Mouse (Mus musculus): ENCODE measurements at regions not wholly inside any gene's neighbourhood (a gene's known extent, or its start where the extent isn't known, plus 50 kb on each side); places are given as distances from the start of the nearest gene placed in this dataset.

DNA sequence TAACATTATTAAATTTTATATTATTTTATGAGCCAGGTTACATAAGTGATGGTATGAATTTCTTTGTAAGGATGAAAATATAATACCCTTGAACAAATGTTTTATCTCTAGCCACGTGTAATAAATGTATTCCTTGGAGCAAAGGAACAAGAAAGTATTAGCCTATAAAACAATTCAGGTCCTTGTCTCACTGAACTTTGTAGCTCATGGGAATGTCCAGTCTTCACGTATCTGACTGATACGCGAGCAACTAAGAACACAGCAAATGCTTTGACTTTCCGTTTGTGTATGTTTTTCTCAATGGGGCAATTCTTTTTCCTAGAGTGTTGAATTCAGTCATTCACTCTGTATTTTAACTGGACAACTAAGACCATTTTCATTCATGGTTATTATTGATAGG lies 216.9 kb upstream of the Mettl25 start:
- no peak for DNase-seq (ENCODE audit: low read depth, low spot score)

DNA sequence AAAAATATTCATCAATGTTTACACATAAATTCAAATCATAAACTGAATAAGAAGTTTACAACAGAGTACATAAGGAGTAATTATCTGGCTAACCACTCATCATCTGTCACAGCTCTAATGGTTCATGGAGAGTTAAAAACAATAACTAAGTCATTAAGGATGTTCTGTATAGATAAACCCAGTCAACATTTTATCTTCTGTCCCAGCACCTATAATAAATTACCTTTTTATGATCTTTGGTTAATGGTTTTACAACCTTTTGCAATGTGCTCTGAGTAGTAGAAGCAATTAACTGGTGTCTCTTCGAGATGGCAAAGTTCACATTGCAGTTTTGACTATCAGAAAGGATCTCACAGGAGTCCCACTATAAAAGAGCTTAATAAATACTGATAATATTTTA lies 197.3 kb upstream of the Mettl25 start:
- DNase-seq (ENCODE audit: low read depth, low spot score), result no peak

DNA sequence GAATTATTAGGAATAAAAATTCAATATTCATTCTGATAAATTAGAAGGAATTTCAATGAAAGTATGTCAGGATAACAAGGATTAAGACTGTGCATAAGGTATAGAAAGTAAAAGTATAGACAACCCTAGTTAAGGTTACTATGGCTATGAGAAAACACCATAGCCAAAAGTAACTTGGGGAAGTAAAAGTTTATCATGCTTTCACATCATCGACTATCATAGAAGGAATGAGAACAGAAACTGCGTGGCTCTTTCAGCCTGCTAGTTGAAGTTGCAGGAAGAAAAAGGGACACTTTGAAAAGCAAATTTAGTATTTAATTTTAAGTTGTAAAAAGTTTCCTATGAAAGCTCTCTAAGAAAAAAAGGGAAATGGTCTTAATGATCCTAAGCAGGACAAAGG lies 196.9 kb upstream of the Mettl25 start:
- no peak for DNase-seq (ENCODE audit: low read depth, low spot score)

DNA sequence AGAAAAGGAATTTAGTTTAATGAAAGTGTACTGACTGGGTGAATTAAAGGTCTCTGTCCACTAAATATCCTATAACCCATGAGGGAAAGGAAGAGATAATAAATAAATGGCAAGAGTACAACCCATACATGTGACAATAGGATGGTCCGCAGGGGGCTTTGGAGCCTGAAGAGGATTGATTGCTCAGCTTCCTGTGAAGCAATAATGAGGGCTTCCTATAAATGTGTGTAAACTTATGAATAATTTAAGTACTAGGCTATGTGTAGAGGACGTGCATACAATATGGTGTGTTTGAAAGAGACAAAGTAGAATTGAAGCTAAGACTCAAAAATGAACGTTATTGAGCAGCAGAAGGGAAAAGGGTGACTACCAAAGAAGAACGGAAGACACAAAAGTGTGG lies 192.2 kb upstream of the Mettl25 start:
- DNase-seq (ENCODE audit: low read depth, low spot score), result no peak

DNA sequence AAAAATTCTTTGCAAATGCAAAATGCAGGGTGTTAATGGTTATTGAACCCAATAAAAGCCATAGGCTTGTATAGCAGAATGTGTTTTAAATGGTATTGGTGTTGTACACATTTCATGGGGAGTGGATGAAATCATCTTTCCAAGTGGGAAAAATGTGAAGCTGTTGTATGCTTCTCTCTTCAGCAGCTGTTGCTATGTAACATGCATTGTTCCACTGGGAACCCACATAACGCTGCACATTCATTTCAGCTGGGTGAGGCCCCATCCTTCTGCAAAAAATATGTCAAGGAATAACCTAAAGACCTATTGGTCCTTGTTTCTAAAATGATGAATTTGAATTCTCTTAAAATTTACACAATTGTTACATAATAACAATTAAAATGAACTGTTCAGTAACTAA lies 183.5 kb upstream of the Mettl25 start:
- DNase-seq (ENCODE audit: low read depth, low spot score), result no peak

- no peak for DNase-seq (ENCODE audit: low read depth, low spot score)
Observed at GRCm38 (mm10) chr10:106023639-106024215, 182.5 kb upstream of the Mettl25 start.

- DNase-seq (ENCODE audit: low read depth, low spot score), result no peak
Observed at GRCm38 (mm10) chr10:106015965-106016364, 174.8 kb upstream of the Mettl25 start.

DNA sequence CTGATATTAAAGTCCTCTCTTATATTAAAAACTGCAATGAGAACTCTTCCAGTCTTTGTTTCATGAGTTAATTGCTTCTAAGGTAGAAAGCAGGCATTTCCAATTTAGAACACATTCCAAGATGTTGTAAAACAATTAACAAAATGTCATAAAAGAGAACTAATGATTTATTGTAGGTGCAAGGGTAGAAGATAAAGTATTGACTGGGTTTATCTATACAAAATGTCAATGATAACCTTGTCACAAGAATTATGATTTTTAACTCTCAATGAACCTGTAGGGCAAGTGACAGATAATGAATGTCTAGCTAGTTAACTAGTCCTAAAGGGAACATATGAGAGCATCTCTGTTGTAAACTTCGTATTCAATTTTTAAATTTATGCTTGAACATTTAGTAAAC lies 174.3 kb upstream of the Mettl25 start:
- no peak for DNase-seq (ENCODE audit: low read depth, low spot score)

GRCm38 (mm10) chr10:106010131-106010530 lies 169.0 kb upstream of the Mettl25 start:
- peak; percentile 68 for DNase-seq (ENCODE audit: low read depth, low spot score)

DNA sequence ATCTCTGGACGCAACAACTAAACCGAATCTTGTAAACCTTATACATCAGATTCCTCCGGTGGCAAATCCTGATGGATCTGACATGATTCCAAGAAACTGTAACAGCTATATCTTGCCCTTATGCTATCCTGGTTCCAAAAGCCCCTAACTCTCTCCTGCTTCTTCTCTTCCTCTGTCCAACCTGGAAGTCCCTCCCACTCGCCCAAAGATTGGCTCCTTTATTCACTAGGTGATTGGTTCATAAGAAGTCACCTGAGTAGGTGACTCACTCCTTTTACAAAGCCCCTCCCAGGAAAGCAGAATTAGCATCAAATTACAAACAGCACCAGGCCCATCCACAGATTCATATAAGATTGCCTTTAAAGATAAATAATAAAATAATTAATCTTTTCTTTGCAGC lies 166.2 kb upstream of the Mettl25 start:
- peak; percentile 13 for DNase-seq (ENCODE audit: low read depth, low spot score)

GRCm38 (mm10) chr10:106006861-106007260 lies 165.7 kb upstream of the Mettl25 start:
- peak; percentile 31 for DNase-seq (ENCODE audit: low read depth, low spot score)

- no peak for DNase-seq (ENCODE audit: low read depth, low spot score)
Observed at GRCm38 (mm10) chr10:106006061-106006460, 164.9 kb upstream of the Mettl25 start.

- DNase-seq (ENCODE audit: low read depth, low spot score), result no peak
Observed at GRCm38 (mm10) chr10:105957468-105957867, 116.3 kb upstream of the Mettl25 start.

DNA sequence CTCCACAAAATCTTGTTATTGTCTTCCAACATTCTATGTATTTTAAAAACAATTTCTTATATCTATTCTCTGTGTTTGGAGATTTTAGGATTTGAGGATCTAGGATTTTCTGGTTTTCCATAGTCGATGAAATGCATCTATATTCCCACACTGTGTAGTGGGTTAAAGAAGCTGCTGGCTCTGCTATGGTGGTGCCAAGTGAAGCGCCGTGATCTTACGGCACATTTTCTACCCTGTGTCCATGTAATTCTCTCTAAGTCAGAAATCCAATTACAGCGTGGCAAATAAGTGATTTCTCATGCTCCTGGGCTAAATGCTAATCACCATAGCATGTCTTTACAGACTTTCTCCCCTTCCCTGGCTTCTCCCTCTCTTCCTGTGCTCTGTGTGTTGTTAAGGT lies 92.1 kb upstream of the Mettl25 start:
- DNase-seq (ENCODE audit: low read depth, low spot score), result no peak

DNA sequence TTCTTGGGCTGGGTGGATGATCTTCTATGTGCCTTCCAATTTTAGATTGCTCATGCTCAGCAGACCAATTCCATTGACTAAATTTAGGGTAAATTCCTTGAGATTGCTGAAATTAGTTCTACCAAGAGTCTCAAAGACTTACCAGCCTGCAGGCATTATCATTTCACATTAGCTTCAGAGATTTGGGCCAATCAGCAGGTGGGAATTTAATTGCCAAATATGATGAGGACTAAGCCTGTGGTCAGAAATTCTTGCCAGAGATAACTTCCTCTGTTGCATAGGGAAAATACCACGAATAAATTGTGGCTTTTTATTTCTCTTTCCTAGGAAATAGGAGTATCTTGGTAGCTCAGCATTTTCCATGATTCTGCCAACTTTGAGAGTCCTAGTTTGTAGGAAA lies 91.6 kb upstream of the Mettl25 start:
- no peak for DNase-seq (ENCODE audit: low read depth, low spot score)

DNA sequence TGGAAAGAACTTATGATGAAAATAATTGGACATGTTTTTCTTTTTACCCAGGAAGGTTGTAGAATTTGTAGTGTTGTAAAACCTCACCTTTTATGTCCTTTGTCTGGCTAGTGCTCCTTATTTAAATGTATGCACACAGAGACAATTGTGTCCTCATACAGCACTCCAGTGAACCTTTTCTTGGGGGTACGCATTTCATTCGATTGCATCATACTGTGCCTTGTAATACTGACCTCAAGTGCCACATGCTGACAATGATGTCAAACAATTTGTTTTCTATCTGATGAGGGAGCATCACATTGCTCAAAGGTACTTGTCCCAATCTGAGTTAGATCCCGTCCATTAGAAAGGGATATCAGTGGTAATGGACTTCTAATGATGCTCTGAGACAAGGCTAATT lies 86.4 kb upstream of the Mettl25 start:
- no peak for DNase-seq (ENCODE audit: low read depth, low spot score)

GRCm38 (mm10) chr10:105926912-105927238 lies 85.7 kb upstream of the Mettl25 start:
- peak; percentile 35 for DNase-seq (ENCODE audit: low read depth, low spot score)

DNA sequence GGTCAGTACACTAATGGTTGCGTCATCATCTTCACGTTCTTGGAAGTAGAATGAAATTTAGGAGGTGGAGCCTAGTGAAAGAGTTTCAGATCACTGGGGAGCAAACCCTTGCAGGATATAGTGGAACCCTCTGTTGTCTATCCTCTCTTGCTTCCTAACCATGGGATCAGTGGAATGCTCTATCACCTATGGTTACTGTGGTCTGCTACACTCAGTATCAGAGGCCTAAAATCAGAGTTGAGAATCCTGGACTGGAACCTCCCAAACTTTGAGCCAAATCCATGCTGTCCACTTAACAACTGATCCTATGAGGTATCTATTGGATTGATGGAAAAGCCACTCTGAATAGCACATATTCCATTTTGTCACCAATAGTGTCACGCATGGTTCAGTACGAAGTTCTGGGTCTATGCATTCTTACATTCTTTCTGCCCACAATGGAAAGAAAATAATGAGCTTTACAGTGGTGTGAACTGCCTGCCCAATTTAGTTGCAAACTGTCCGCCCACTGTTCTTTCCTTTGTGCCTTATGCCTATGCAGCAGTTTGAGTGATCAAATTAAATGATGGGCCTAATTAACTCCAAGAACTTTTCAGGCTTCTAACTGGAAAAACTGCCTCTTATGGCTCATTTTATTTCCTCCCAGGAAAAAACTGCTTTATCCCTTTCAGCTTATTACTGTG lies 85.2 kb upstream of the Mettl25 start:
- DNase-seq (ENCODE audit: low read depth, low spot score), result peak; percentile 75

DNA sequence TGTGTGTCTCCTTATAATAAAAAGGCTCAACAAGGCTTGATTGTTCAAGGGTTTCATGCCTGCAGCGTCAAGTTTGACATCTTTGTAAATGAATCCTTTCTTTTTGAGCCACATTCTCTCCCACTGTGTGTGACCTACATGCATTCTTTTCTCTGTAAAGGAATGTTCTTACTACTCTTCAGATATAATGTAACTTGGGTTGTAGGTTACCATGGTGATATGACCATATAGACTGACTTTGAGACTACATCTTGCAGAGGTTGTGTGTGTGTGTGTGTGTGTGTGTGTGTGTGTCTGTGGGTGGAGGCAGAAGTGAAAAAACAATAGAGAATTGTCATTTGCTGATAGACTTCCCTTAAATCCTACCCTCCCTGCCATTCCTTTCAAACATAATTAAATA lies 58.5 kb upstream of the Mettl25 start:
- peak; percentile 2 for DNase-seq (ENCODE audit: low read depth, low spot score)

- DNase-seq (ENCODE audit: low read depth, low spot score), result no peak
Observed at GRCm38 (mm10) chr10:105899225-105899624, 58.0 kb upstream of the Mettl25 start.
